Mouse (Mus musculus): Measurements from ENCODE around the gene Acp6. TPM values are rescaled to one million over a fixed set of nuclear protein-coding genes. Genes with fewer than 3 reads are reported as not detected.
"Not testable (repeated sequence)": the region's sequence is repeated elsewhere in the genome, so short reads cannot be mapped to it uniquely, and the experiment has no call there.

Gene Acp6
- polyA plus RNA-seq (2015; fragmentation: Nextera tagmentation; extraction: Ambion mirVana), result 20.0 and 20.3 TPM in 2 replicates

DNA sequence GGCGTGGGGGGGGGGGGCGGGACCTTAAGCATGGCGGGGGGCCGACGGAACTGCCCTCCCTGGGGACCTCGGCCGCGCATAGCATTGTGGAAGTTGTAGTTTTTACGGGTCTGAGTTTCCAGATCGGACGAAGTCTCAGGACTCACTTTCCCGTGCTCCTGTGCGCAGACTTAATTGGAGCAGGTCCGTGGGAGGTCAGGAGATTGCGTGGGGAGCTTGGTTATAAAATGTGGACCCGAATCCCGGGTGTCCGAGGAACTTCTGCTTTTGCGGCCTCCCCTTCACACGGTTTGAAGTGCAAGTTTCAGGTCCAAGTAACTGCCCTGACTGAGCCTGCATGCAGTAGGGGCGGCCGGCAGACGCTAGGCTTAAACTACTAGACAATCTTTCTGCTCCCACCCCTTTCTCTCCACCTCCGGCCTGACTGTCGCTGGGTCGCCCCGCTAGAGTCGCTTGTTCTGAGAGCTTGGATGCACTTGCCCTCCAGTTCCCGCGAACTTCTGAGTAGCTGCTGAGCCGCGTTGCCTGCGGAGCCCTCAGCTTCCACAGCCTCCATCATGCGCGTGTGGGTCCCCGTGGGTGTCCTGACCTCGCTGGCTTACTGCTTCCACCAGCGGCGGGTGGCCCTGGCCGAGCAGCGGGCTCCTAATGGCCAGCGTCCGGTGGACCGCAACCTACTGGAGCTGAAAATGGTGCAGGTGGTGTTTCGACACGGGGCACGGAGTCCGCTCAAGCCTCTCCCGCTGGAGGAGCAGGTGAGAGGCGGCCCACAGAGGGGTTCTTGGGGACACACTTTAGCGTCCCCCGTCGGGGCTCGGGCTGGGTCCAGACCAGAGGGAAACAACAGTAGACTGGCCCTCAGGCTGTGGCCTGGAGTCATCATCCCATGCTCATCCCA is at the start of gene Acp6:
Gene Acp6, plus strand, starts transcription at position 167 of the 898 bp plus-strand sequence.
- Histone ChIP-seq H3K9me3 (replicated peaks; ENCODE audit: control insufficient read depth, low read length) (no peaks in the 10 kb centered on the region), H3K9ac (ENCODE audit: low read depth, low read length) (peak within 1 kb of the TSS; percentile 85), H3K4me1 (ENCODE audit: control insufficient read depth, low read depth, low read length) (peaks cover 8% of the 10 kb centered on the region; the same call in 1 of the 2 replicates), H3K36me3 (ENCODE audit: control insufficient read depth, insufficient read depth) (no peaks in the 10 kb centered on the region), H3K4me2 (ENCODE audit: low read depth, low read length) (peak within 1 kb of the TSS; percentile 75), H3K27me3 (ENCODE audit: control insufficient read depth, insufficient read depth, low read depth, low read length) (no peaks in the 10 kb centered on the region), H3K27ac (ENCODE audit: low read length) (peak within 1 kb of the TSS; percentile 77), H3K4me3 (ENCODE audit: low read depth, low read length) (peak within 1 kb of the TSS; percentile 80)
- ATAC-seq (ENCODE audit: low read depth), result peak; percentile 94
- WGBS (ENCODE audit: insufficient replicate concordance), result under 1% methylated on average over 54 of the region's 54 CpGs

- Histone ChIP-seq H3K4me2 (ENCODE audit: low read depth, low read length) (no peak overlapping the region), H3K9ac (ENCODE audit: low read depth, low read length) (no peak overlapping the region), H3K4me3 (ENCODE audit: low read depth, low read length) (no peak overlapping the region), H3K27ac (ENCODE audit: low read length) (no peak overlapping the region), H3K9me3 (replicated peaks; ENCODE audit: control insufficient read depth, low read length) (no peaks in the 10 kb centered on the region), H3K4me1 (ENCODE audit: control insufficient read depth, low read depth, low read length) (no peaks in the 10 kb centered on the region), H3K36me3 (ENCODE audit: control insufficient read depth, insufficient read depth) (no peaks in the 10 kb centered on the region), H3K27me3 (ENCODE audit: control insufficient read depth, insufficient read depth, low read depth, low read length) (no peaks in the 10 kb centered on the region)
- ATAC-seq (ENCODE audit: low read depth), result no peak
- WGBS (ENCODE audit: insufficient replicate concordance), result 71% methylated on average over 6 of the region's 6 CpGs
Measured at GRCm38 (mm10) chr3:97117511-97117910, 41.1 kb upstream of the Acp6 start.

DNA sequence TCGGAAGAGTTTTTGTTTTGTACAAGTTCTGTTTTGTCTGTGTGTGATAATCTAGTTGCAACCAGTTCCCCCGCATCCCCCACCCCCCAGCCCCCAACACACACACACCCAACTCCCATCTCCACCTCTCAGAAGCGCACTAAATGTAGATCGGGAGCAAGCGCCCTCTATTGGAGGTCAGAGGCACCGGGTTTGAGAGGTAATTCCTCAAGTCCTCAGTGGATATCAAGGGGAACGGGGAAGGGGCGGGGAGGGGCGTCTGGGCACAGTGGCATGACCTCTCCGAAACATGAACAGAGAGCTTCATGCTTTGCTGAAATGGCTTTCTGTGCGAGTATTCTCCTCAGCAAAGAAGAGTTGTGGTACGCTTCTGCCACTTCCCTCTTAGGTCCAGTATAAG is 40.3 kb upstream of the Acp6 start:
- Histone ChIP-seq H3K9me3 (replicated peaks; ENCODE audit: control insufficient read depth, low read length) (no peaks in the 10 kb centered on the region), H3K4me2 (ENCODE audit: low read depth, low read length) (no peak overlapping the region), H3K27ac (ENCODE audit: low read length) (no peak overlapping the region), H3K36me3 (ENCODE audit: control insufficient read depth, insufficient read depth) (no peaks in the 10 kb centered on the region), H3K4me1 (ENCODE audit: control insufficient read depth, low read depth, low read length) (no peaks in the 10 kb centered on the region), H3K27me3 (ENCODE audit: control insufficient read depth, insufficient read depth, low read depth, low read length) (no peaks in the 10 kb centered on the region), H3K9ac (ENCODE audit: low read depth, low read length) (no peak overlapping the region), H3K4me3 (ENCODE audit: low read depth, low read length) (no peak overlapping the region)
- ATAC-seq (ENCODE audit: low read depth), result no peak
- WGBS (ENCODE audit: insufficient replicate concordance), result 51% methylated on average over 12 of the region's 12 CpGs

GRCm38 (mm10) chr3:97124193-97124592 is 34.4 kb upstream of the Acp6 start:
- no peak for ATAC-seq (ENCODE audit: low read depth)
- Histone ChIP-seq H3K4me3 (ENCODE audit: low read depth, low read length) (no peak overlapping the region), H3K9me3 (replicated peaks; ENCODE audit: control insufficient read depth, low read length) (no peaks in the 10 kb centered on the region), H3K4me2 (ENCODE audit: low read depth, low read length) (no peak overlapping the region), H3K27ac (ENCODE audit: low read length) (no peak overlapping the region), H3K4me1 (ENCODE audit: control insufficient read depth, low read depth, low read length) (no peaks in the 10 kb centered on the region), H3K9ac (ENCODE audit: low read depth, low read length) (no peak overlapping the region), H3K27me3 (ENCODE audit: control insufficient read depth, insufficient read depth, low read depth, low read length) (no peaks in the 10 kb centered on the region), H3K36me3 (ENCODE audit: control insufficient read depth, insufficient read depth) (no peaks in the 10 kb centered on the region)
- WGBS (ENCODE audit: insufficient replicate concordance), result 19% methylated on average over 7 of the region's 7 CpGs

DNA sequence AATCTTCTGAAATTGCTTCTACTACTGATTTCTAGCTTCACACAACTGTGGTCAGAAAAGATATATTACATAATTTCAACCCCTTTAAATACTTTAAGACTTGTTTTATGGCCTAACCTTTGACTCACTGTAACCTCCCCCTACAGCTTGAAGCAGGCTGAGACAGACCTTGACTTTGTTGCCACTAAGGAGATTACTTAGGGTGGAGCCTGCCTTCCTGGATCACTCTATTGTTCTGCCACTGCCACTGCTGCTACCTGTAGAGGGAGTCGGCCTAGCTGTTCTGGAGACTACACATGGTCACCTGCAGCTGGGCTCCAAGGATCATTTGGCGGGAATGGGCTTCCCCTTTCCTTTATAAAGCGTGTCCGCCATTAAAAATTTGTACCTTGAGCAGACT is 29.2 kb upstream of the Acp6 start:
- H3K9ac ChIP-seq (ENCODE audit: low read depth, low read length), result no peak overlapping the region
- no peaks in the 10 kb centered on the region for H3K27me3 ChIP-seq (ENCODE audit: control insufficient read depth, insufficient read depth, low read depth, low read length)
- H3K4me3 ChIP-seq (ENCODE audit: low read depth, low read length), result no peak overlapping the region
- WGBS (ENCODE audit: insufficient replicate concordance), result 72% methylated on average over 4 of the region's 4 CpGs
- H3K4me2 ChIP-seq (ENCODE audit: low read depth, low read length), result no peak overlapping the region
- ATAC-seq (ENCODE audit: low read depth), result no peak
- H3K9me3 ChIP-seq (replicated peaks; ENCODE audit: control insufficient read depth, low read length), result no peaks in the 10 kb centered on the region
- no peak overlapping the region for H3K27ac ChIP-seq (ENCODE audit: low read length)
- no peaks in the 10 kb centered on the region for H3K36me3 ChIP-seq (ENCODE audit: control insufficient read depth, insufficient read depth)
- H3K4me1 ChIP-seq (ENCODE audit: control insufficient read depth, low read depth, low read length), result no peaks in the 10 kb centered on the region

- H3K9me3 ChIP-seq (replicated peaks; ENCODE audit: control insufficient read depth, low read length); ATAC-seq (ENCODE audit: low read depth); H3K36me3 ChIP-seq (ENCODE audit: control insufficient read depth, insufficient read depth); H3K9ac ChIP-seq (ENCODE audit: low read depth, low read length); H3K4me3 ChIP-seq (ENCODE audit: low read depth, low read length); H3K4me2 ChIP-seq (ENCODE audit: low read depth, low read length); H3K27me3 ChIP-seq (ENCODE audit: control insufficient read depth, insufficient read depth, low read depth, low read length); H3K27ac ChIP-seq (ENCODE audit: low read length); H3K4me1 ChIP-seq (ENCODE audit: control insufficient read depth, low read depth, low read length): not testable (repeated sequence)
- 60% methylated on average over 1 of the region's 1 CpGs for WGBS (ENCODE audit: insufficient replicate concordance)
Measured at GRCm38 (mm10) chr3:97137666-97138065, 20.9 kb upstream of the Acp6 start.

DNA sequence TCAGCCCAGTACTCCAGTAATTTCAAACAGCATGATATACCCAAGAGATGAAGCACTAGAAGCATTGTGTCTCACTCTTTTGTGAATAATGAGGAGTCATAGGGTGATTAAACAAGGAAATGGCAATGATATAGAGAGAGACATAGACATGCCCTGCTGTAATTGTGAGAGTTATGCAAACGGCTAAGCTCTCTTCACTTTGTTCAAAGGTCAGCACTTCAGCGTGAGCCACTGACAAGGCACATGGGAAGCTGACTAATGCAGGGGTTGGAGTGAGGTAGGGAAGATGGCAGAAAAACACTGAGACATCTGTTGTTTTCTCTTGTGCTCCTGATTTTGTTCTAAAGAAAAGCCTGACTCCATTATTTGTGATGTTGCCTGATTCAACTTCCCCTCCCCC is 7.5 kb upstream of the Acp6 start:
- Histone ChIP-seq H3K4me3 (ENCODE audit: low read depth, low read length) (no peak overlapping the region), H3K4me1 (ENCODE audit: control insufficient read depth, low read depth, low read length) (no peaks in the 10 kb centered on the region), H3K9me3 (replicated peaks; ENCODE audit: control insufficient read depth, low read length) (no peaks in the 10 kb centered on the region), H3K27ac (ENCODE audit: low read length) (no peak overlapping the region), H3K4me2 (ENCODE audit: low read depth, low read length) (no peak overlapping the region), H3K9ac (ENCODE audit: low read depth, low read length) (no peak overlapping the region), H3K36me3 (ENCODE audit: control insufficient read depth, insufficient read depth) (no peaks in the 10 kb centered on the region), H3K27me3 (ENCODE audit: control insufficient read depth, insufficient read depth, low read depth, low read length) (no peaks in the 10 kb centered on the region)
- ATAC-seq (ENCODE audit: low read depth), result no peak
- WGBS (ENCODE audit: insufficient replicate concordance), result 47% methylated on average over 2 of the region's 2 CpGs

DNA sequence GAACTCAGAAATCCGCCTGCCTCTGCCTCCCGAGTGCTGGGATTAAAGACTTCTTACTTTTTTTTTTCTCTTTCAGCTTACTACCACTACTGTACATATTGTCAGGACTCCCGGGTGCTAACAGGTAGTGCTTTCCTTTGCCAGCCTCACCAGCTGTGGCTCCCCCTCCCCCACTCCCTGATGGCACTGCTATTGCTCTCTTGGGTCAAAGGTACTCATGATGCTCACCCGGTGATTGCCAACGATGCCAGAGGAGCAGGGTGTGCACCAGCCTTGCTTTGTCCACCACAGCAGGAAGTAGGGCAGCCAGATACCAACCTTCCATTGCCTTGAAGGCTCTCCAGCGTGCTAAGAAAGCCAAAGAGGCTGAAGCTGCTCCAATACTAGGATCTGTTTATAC is 2.1 kb upstream of the Acp6 start:
- no peak for ATAC-seq (ENCODE audit: low read depth)
- WGBS (ENCODE audit: insufficient replicate concordance), result 70% methylated on average over 6 of the region's 6 CpGs

DNA sequence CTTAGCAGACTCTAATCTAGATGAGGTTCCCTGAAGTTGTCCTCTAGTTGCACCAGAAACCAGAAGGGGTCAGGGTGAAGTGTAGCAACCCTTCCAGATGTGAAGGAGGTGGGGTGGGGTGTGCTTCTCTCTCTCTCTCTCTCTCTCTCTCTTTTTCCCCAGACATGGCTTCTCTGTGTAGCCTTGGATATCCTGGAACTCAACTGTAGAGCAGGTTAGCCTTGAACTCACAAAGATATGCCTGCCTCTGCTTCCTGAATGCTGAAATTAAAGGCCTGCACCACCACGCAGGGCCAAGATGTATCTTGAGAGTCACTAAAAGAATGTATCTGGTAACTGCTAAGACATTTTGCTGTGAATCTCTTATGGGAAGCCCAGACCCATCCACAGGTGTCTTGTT is 1.3 kb upstream of the Acp6 start:
- H3K4me3 ChIP-seq (ENCODE audit: low read depth, low read length), result no peak overlapping the region
- WGBS (ENCODE audit: insufficient replicate concordance), result 56% methylated on average over 1 of the region's 1 CpGs
- H3K4me1 ChIP-seq (ENCODE audit: control insufficient read depth, low read depth, low read length), result peaks cover 8% of the 10 kb centered on the region; the same call in 1 of the 2 replicates
- ATAC-seq (ENCODE audit: low read depth), result no peak
- H3K36me3 ChIP-seq (ENCODE audit: control insufficient read depth, insufficient read depth), result no peaks in the 10 kb centered on the region
- no peaks in the 10 kb centered on the region for H3K9me3 ChIP-seq (replicated peaks; ENCODE audit: control insufficient read depth, low read length)
- no peaks in the 10 kb centered on the region for H3K27me3 ChIP-seq (ENCODE audit: control insufficient read depth, insufficient read depth, low read depth, low read length)
- H3K27ac ChIP-seq (ENCODE audit: low read length), result no peak overlapping the region
- no peak overlapping the region for H3K9ac ChIP-seq (ENCODE audit: low read depth, low read length)
- peak overlapping the region; percentile 75; the same call in 1 of the 2 replicates for H3K4me2 ChIP-seq (ENCODE audit: low read depth, low read length)

More for the DNA sequence above, 2.1 kb upstream of the Acp6 start:
- H3K4me1 ChIP-seq (ENCODE audit: control insufficient read depth, low read depth, low read length), result peaks cover 8% of the 10 kb centered on the region; the same call in 1 of the 2 replicates
- H3K36me3 ChIP-seq (ENCODE audit: control insufficient read depth, insufficient read depth), result no peaks in the 10 kb centered on the region
- no peak overlapping the region for H3K9ac ChIP-seq (ENCODE audit: low read depth, low read length)
- H3K9me3 ChIP-seq (replicated peaks; ENCODE audit: control insufficient read depth, low read length), result no peaks in the 10 kb centered on the region
- no peaks in the 10 kb centered on the region for H3K27me3 ChIP-seq (ENCODE audit: control insufficient read depth, insufficient read depth, low read depth, low read length)
- no peak overlapping the region for H3K4me2 ChIP-seq (ENCODE audit: low read depth, low read length)
- H3K27ac ChIP-seq (ENCODE audit: low read length), result no peak overlapping the region
- no peak overlapping the region for H3K4me3 ChIP-seq (ENCODE audit: low read depth, low read length)

Measured in liver, embryonic 16.5 days (tissue).